Mouse (Mus musculus) left cerebral cortex, adult 11 months (tissue): ENCODE measurements around the gene Brinp2.

ENCODE experiments used
- DNase-seq: peaks from one replicate; pipeline ENCODE4 v3.0.0; 2022; ENCODE audit warnings: low spot score

The Brinp2 gene

GRCm38 (mm10) chr1:158295270-158295669 is 60.9 kb downstream of the Brinp2 start:
- no peak for DNase-seq

- no peak for DNase-seq
These were observed 70.9 kb downstream of the Brinp2 start for GRCm38 (mm10) chr1:158285198-158285597.

GRCm38 (mm10) chr1:158283869-158284268 is 72.3 kb downstream of the Brinp2 start:
- DNase-seq, result no peak

- no peak for DNase-seq
These were observed 84.1 kb downstream of the Brinp2 start for GRCm38 (mm10) chr1:158272058-158272457.

- peak; percentile 36 for DNase-seq
These were observed 89.0 kb downstream of the Brinp2 start for GRCm38 (mm10) chr1:158267020-158267571.

- no peak for DNase-seq
These were observed 89.7 kb downstream of the Brinp2 start for GRCm38 (mm10) chr1:158266293-158267019.

- no peak for DNase-seq
These were observed 96.5 kb downstream of the Brinp2 start for GRCm38 (mm10) chr1:158259516-158260235.

GRCm38 (mm10) chr1:158258685-158259292 is 97.3 kb downstream of the Brinp2 start:
- no peak for DNase-seq

GRCm38 (mm10) chr1:158255912-158256680 is 100.0 kb downstream of the Brinp2 start:
- DNase-seq, result no peak

GRCm38 (mm10) chr1:158252682-158253222 is 103.4 kb downstream of the Brinp2 start:
- no peak for DNase-seq

GRCm38 (mm10) chr1:158248266-158248665 is 107.9 kb downstream of the Brinp2 start:
- DNase-seq, result no peak

GRCm38 (mm10) chr1:158246476-158247153 is 109.5 kb downstream of the Brinp2 start:
- no peak for DNase-seq

GRCm38 (mm10) chr1:158245486-158245885 is 110.6 kb downstream of the Brinp2 start:
- DNase-seq, result no peak

- no peak for DNase-seq
These were observed 112.1 kb downstream of the Brinp2 start for GRCm38 (mm10) chr1:158244016-158244415.

- DNase-seq, result no peak
These were observed 114.1 kb downstream of the Brinp2 start for GRCm38 (mm10) chr1:158241848-158242556.

GRCm38 (mm10) chr1:158239841-158240240 is 116.3 kb downstream of the Brinp2 start:
- no peak for DNase-seq

- no peak for DNase-seq
These were observed 117.4 kb downstream of the Brinp2 start for GRCm38 (mm10) chr1:158238722-158239121.

- DNase-seq, result no peak
These were observed 127.4 kb downstream of the Brinp2 start for GRCm38 (mm10) chr1:158228687-158229224.

- no peak for DNase-seq
These were observed 128.9 kb downstream of the Brinp2 start for GRCm38 (mm10) chr1:158227239-158227638.

- no peak for DNase-seq
These were observed 129.4 kb downstream of the Brinp2 start for GRCm38 (mm10) chr1:158226689-158227088.
